Mouse (Mus musculus) MEL-GATA-1-ER (cell line): Measurements from ENCODE around the gene Gfral.

Source experiments
- DNase-seq: peaks from one replicate; pipeline ENCODE4 v3.0.0-alpha.2; 2012; ENCODE audit warnings: low read depth; ENCODE audit errors: extremely low read depth

Gfral gene

DNA sequence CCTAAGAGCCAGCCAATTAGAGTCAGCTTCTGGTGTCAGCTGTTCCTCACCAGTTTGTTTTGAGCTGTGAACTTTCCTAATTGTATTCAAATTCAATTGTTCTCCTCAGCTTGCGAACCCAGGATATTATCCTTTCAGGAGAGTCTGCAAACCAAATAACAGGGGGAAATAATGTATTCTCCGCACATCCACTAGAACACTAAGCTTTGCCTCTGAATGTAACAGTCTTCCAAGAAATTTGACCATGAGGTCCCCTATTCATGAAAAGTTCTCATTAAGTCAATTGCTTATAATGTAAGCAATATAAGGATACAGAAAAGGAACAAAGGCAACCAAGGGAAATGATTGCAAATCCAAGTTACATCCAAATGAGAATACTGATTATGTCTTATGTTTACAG lies at the start of gene Gfral:
Gene Gfral, minus strand, starts transcription at position 101 of the 400 bp plus-strand sequence.
- no peak for DNase-seq

GRCm38 (mm10) chr9:76257731-76258130 lies 44.3 kb upstream of the Gfral start:
- no peak for DNase-seq

DNA sequence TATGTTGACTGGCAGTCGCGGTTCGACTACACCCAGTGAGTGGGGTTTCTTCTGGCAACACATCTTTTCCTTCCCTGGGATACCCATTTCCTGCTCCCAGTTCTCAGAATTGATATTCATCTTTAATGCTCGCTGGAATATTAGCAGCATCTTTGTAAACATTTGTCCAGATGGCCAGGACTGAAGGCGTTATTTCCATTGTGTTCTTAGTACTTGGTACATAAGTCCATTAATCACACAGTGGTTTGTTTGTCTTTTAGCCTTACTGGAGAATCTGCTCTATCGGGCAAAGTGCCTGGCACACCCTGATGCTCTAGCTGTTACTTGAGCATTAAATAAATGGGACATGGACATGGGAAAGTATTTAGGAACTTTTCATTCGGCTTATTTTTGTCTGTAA lies 39.1 kb upstream of the Gfral start:
- DNase-seq = no peak

DNA sequence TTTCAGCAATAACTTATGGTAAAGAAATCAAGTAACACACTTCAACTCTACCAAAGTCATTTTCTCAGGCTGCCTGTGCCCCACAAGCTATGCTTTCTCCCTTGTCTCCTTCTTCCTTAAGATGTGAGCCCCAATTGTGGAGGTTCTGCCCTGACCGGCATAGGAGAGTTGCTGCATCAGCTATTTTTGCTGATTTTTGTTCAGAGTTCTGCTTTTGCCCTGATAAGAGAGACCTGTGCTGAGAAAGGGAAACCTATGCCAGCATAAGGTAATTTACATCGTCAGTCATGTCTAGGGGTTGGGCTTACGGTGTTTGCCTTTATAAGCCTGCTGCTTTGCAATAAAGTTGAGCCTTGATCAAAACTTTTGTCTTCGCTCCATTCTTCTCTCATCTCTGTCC lies 38.7 kb upstream of the Gfral start:
- DNase-seq = no peak

- DNase-seq = no peak
Observed at GRCm38 (mm10) chr9:76242322-76242721, 28.9 kb upstream of the Gfral start.

DNA sequence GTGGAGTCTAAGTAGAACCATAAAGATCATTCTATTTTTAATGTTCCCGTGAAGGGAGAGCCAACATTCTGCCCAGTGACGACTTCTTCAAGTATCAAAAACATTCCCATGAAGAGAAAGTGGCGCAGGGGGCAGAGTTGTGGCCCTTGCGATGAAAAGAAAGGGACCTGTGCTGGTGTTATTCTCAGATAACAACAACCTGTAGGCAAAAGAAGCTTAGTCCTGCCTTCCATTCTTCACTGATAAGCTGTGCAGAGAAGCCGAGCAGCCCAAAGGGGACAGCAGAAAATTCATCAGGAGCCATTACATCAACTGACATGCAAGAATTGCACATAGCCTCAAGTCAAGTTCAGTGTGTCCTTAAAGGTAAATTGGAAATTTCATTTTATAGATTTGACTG lies 24.5 kb upstream of the Gfral start:
- DNase-seq = no peak

DNA sequence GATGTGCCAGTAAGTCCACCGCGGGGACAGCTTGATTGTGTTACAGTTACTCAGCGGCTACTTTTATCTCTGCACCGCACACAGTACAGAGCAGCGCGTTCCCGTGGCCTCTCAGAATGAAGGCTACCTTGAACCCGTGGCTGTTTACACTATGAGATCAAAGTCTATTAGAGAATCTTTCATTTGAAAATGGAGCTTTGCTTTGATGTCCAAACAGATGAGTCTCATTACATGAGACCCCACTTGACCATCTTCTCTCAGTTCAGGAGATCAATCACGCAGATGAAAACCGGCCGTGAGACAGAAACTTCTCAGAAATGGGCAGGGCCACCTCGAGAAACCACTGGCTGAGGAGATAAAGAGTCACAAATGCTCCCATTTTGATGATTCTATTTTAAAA lies 23.8 kb upstream of the Gfral start:
- peak; percentile 22 for DNase-seq

DNA sequence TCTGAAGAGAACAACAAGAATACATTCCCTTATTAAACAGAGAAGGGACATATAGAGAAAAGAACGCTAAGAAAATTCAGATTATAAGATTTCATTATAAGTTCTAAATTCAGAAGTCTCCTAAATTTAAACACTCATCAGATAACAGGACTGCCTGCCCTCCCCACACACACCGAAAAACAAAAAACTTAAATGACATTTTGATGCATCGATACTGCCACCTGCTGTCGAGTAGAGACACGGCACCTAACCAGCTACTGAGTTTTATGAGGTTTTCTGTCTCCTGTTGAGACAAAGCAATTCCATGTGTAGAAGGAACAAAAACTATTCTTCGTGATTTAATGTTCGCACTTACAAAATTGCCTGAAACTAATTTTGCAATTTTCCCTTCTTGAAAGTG lies 23.2 kb upstream of the Gfral start:
- peak; percentile 77 for DNase-seq

DNA sequence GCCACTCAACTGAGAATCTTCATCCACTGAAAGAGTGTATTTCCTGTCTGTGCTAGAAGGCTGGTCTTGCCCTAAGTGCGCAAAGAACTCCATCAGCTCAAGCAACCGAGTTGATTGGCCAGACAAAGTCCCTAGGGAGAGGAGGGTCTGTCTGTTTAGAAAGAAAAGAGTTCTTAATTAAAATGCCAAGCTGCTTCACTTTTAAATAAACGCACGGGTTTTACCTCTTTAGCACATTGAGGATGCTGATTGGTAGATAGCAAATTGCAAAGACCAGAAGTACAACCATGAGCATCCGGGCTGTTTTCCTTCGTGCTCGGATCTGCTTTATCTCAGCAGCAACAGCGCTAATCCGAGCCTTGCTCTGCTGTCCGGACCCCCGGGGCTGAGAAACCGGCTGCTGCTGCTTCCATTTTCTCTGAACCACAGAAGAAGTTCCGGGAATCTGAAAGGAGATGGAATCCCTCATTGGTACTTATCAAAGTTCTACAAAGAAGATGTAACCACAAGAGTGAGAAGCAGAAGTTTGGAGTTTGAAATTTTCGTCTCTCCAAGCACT lies 22.6 kb upstream of the Gfral start:
- DNase-seq = peak; percentile 95

DNA sequence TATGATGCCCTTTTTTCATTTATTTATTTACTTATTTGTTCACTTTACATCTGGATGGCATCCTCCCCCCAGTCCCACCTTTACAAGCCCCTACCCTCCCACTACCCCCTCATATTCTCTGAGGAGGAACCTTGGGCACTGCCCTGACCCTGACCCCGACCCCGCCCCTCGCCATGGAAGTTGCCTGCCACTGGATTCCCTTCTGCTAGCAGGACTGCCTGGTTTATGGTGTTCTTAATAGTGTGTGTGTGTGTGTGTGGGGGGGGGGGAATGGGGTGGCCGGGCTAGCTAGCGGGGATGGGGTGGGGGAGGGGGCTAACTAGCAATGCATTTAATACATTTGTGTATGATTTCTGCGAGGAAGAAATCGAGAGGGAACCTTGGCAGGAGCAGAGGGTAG lies 21.4 kb upstream of the Gfral start:
- DNase-seq = no peak

- DNase-seq = no peak
Observed at GRCm38 (mm10) chr9:76230400-76230799, 16.9 kb upstream of the Gfral start.

- DNase-seq = no peak
Observed at GRCm38 (mm10) chr9:76217178-76217975, 3.9 kb upstream of the Gfral start.

DNA sequence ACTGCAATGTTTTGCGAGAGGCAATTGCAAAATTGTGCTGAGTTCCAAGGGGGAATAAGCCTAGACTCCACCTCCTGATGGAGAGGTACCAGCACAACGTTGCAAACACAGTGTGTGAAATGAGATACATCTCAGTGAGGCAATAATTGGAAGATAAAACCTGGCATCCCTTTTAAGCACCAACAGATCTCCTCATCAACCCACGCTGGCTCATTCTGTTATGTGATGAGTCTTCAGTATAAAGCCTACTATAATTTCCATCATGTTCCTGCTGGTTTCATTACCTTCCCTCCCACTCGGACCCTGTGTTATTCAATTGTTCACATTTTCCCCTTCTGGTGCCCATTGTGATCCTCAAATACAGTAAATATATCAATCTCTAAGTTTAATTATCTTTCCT lies 1.2 kb upstream of the Gfral start:
- DNase-seq = no peak

DNA sequence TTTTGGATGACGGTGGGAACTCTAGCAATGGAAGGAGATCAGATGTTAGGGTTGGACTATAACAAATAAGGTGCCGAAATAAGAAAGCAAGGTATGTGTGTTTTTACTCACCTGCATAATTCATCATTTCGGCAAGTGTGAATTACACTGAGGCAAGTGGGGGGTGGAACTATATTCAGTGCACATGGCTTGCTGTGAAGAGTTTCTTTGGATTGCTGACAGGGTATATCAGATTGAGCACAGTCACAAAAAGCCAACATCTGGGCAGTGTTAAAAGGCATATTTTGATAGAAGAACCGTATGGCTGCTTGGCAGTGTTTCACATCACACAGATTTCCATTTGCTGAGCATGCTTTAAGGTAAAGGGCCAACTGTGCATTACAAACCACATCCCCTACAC lies 16.5 kb downstream of the Gfral start:
- no peak for DNase-seq

DNA sequence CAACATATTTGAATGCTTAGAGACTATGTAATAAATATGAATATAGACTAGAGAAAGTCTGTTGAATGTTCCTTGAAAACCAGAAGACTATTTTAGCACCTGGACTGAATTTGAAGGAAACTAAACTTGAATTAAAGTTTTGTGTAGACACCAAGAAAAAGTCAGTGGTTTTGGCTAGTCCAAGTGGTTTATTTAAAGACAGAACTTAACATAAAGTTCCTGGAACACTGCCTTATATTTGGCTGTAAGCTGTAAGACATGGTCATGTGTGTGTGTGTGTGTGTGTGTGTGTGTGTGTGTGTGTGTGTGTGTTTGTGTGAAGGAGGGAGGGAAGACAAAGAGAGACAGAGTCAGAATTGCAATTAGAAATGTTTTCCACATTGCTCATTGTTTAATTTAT lies 34.2 kb downstream of the Gfral start:
- DNase-seq = no peak

GRCm38 (mm10) chr9:76172686-76173295 lies 40.7 kb downstream of the Gfral start:
- DNase-seq = no peak

DNA sequence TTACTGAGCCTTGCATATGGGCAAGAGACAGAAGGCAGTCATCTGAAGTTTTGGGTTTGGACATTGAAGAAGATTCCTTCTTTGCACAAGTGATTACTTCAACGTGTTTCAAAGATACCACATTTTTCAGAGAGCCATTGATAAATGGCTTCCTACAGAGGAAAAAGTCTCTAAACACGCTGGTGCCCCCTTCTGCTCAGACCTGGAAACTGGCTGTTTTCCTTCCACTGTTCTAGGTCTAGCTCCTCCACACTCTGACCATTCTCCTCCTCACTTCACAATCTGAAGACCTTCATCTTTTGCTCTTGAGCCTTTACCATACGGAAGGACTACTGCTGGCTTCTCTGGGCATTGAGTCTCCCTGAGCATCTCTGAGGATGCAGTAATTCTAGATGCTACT lies 45.1 kb downstream of the Gfral start:
- DNase-seq = no peak

- DNase-seq = no peak
Observed at GRCm38 (mm10) chr9:76162446-76162845, 51.0 kb downstream of the Gfral start.

GRCm38 (mm10) chr9:76145593-76145992 lies 67.9 kb downstream of the Gfral start:
- DNase-seq = no peak

GRCm38 (mm10) chr9:76138378-76139109 lies 74.9 kb downstream of the Gfral start:
- no peak for DNase-seq

DNA sequence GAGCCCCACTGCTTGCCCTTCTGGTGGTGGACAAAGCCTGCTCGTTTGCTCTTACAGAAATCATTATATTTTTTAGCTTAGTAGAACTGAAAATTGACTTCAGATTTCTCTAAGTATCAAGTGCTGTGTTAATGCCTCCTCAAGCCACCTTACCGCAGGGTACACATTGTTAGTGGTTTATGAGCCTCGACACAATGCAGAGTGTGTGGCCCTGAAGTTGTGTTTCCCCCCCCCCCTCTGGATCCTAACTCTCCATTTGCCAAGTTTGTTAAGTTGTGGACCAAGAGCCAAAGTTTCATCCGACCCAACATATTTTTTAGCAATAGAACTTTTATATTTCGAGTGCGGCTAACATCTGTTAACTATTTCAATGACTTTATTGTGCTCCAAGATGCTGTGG lies 79.4 kb downstream of the Gfral start:
- no peak for DNase-seq

DNA sequence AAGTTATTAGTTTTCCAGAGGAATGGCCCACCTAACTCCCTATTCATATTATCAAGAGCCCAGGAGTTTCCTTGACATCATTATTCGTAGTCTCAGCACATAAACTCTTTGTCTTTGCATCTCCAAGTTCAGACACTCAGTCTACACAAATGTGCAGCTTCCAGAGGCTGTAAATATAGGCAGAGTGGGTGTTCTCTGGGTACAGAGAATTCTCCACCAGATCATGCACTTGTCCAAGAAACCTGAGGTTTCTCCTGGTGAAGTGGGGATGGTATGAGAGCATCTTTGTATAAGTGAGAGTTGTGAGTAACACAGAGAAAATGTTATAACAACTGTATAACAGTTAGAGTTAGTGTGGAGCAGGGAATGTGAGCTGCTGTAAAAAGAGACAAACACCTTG lies 84.1 kb downstream of the Gfral start:
- DNase-seq = no peak
